In the genomic region with DNA sequence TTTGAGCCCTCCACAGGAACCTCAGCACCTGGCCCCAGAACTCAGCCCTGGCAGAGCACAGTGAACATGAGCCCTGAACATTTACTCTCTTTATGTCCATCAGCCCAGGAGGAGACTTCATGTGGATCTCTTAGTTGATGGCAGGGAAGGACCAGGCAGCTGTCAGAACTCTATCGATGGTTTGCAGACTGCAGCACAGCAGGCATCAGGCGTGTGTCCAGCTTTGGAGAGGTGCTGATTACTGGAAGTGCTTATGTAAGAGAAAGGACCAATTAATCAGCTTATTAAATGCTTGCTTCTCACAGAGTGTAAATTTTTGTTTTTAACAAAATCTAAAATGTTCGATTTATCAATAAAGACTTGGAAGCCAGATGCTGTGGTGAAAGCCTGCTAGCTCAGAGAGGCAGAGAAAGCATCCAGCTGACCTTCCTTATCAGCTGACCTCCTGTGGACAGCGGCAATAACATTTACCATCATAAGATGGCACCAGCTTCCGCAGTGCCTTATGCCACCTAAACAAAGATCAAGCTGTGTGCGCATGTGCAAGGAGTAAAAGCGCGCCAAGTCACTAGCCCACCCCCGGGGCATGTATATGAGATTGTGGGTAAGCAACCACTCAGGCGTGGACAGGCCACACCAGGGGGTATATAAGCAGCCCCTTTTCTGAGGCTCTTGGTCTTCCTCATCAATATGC, we compare ENCODE assay signal across 15 mouse cellular contexts.
DNase-seq lines count a peak whose midpoint lies in the region; ATAC-seq and TF ChIP-seq lines count a peak whose summit lies in the region.
"Had no signal": no experiment of that assay in that cellular context is flagged by ENCODE, and none has a peak within 500 bp of the region (broad histone marks: within the 10 kb centered on the region; RNA-seq: fewer than 3 reads in every experiment).

No protein-coding gene starts in this region.

- H3K36me3 ChIP-seq in hindbrain, embryonic 16.5 days (ENCODE audit: control insufficient read depth, insufficient read depth, low read length) = no peaks in the 10 kb centered on the region
- no peaks in the 10 kb centered on the region for H3K36me3 ChIP-seq in hindbrain, embryonic 13.5 days
- H3K36me3 ChIP-seq in midbrain, embryonic 15.5 days (replicated peaks) = no peaks in the 10 kb centered on the region
- H3K36me3 ChIP-seq in midbrain, embryonic 10.5 days = no peaks in the 10 kb centered on the region
- H3K36me3 ChIP-seq in stomach, postnatal 0 days (ENCODE audit: control insufficient read depth, insufficient read depth, low read length) = no peaks in the 10 kb centered on the region
- H3K36me3 ChIP-seq: embryonic facial prominence, embryonic 13.5 days; kidney, embryonic 15.5 days; limb, embryonic 10.5 days; liver, embryonic 15.5 days had no signal

- H3K4me2 ChIP-seq in hindbrain, embryonic 16.5 days (ENCODE audit: low read length) = peak overlapping the region; percentile 15
- no peak overlapping the region for H3K4me2 ChIP-seq in hindbrain, embryonic 13.5 days
- peak overlapping the region; percentile 22; the same call in 1 of the 2 replicates for H3K4me2 ChIP-seq in midbrain, embryonic 15.5 days
- H3K4me2 ChIP-seq in stomach, postnatal 0 days (replicated peaks; ENCODE audit: low read depth) = no peak overlapping the region
- H3K4me2 ChIP-seq: embryonic facial prominence, embryonic 13.5 days; kidney, embryonic 15.5 days; liver, embryonic 15.5 days had no signal

- H3K4me3 ChIP-seq in hindbrain, embryonic 16.5 days (ENCODE audit: low read length) = no peak overlapping the region
- no peak overlapping the region for H3K4me3 ChIP-seq in hindbrain, embryonic 13.5 days
- H3K4me3 ChIP-seq in midbrain, embryonic 15.5 days = no peak overlapping the region
- no peak overlapping the region for H3K4me3 ChIP-seq in midbrain, embryonic 10.5 days
- no peak overlapping the region for H3K4me3 ChIP-seq in stomach, postnatal 0 days (ENCODE audit: low read depth, low read length)
- H3K4me3 ChIP-seq: embryonic facial prominence, embryonic 13.5 days; kidney, embryonic 15.5 days; limb, embryonic 10.5 days; liver, embryonic 15.5 days had no signal

- no peaks in the 10 kb centered on the region for H3K4me1 ChIP-seq in hindbrain, embryonic 16.5 days (ENCODE audit: control insufficient read depth, insufficient read depth, low read depth, low read length)
- H3K4me1 ChIP-seq in hindbrain, embryonic 13.5 days (replicated peaks) = no peaks in the 10 kb centered on the region
- H3K4me1 ChIP-seq in midbrain, embryonic 15.5 days = no peaks in the 10 kb centered on the region
- no peaks in the 10 kb centered on the region for H3K4me1 ChIP-seq in midbrain, embryonic 10.5 days
- no peaks in the 10 kb centered on the region for H3K4me1 ChIP-seq in stomach, postnatal 0 days (replicated peaks; ENCODE audit: control insufficient read depth, insufficient read depth)
- H3K4me1 ChIP-seq: embryonic facial prominence, embryonic 13.5 days; kidney, embryonic 15.5 days; liver, embryonic 15.5 days had no signal

- no peak for DNase-seq in midbrain, embryonic 10.5 days (ENCODE audit: low spot score)
- DNase-seq in cerebellum, postnatal 10 days = peak; percentile 69 to 78
- no peak for DNase-seq in frontal cortex, postnatal 25 days (ENCODE audit: low spot score in 2 of 2)
- no peak for DNase-seq in stomach, postnatal 0 days (ENCODE audit: low spot score)
- DNase-seq: adrenal gland, postnatal 25 days; heart, adult 18-20 months; right cerebral cortex, postnatal 25 days; thymus, adult 2 months had no signal

- no peak for TF ChIP-seq CTCF in stomach, postnatal 0 days (IDR thresholded peaks at IDR 0.05; ENCODE audit: low read depth)

- no peaks in the 10 kb centered on the region for H3K9me3 ChIP-seq in hindbrain, embryonic 16.5 days (ENCODE audit: control insufficient read depth, low read length)
- no peaks in the 10 kb centered on the region for H3K9me3 ChIP-seq in hindbrain, embryonic 13.5 days
- no peaks in the 10 kb centered on the region for H3K9me3 ChIP-seq in midbrain, embryonic 15.5 days
- H3K9me3 ChIP-seq in midbrain, embryonic 10.5 days (replicated peaks) = no peaks in the 10 kb centered on the region
- H3K9me3 ChIP-seq in stomach, postnatal 0 days (ENCODE audit: control insufficient read depth, low read length) = no peaks in the 10 kb centered on the region
- H3K9me3 ChIP-seq: embryonic facial prominence, embryonic 13.5 days; kidney, embryonic 15.5 days; limb, embryonic 10.5 days; liver, embryonic 15.5 days had no signal

- H3K27ac ChIP-seq in hindbrain, embryonic 16.5 days (ENCODE audit: low read depth, low read length) = no peak overlapping the region
- H3K27ac ChIP-seq in hindbrain, embryonic 13.5 days = no peak overlapping the region
- no peak overlapping the region for H3K27ac ChIP-seq in midbrain, embryonic 15.5 days
- no peak overlapping the region for H3K27ac ChIP-seq in midbrain, embryonic 10.5 days (replicated peaks)
- no peak overlapping the region for H3K27ac ChIP-seq in stomach, postnatal 0 days (replicated peaks)
- H3K27ac ChIP-seq: embryonic facial prominence, embryonic 13.5 days; kidney, embryonic 15.5 days; limb, embryonic 10.5 days; liver, embryonic 15.5 days had no signal

- no peaks in the 10 kb centered on the region for H3K27me3 ChIP-seq in hindbrain, embryonic 16.5 days (replicated peaks; ENCODE audit: control insufficient read depth, insufficient read depth, low read length)
- H3K27me3 ChIP-seq in hindbrain, embryonic 13.5 days = no peaks in the 10 kb centered on the region
- H3K27me3 ChIP-seq in midbrain, embryonic 15.5 days (replicated peaks) = no peaks in the 10 kb centered on the region
- H3K27me3 ChIP-seq in midbrain, embryonic 10.5 days (ENCODE audit: low read depth, poor library complexity, severe bottlenecking) = no peaks in the 10 kb centered on the region
- no peaks in the 10 kb centered on the region for H3K27me3 ChIP-seq in stomach, postnatal 0 days (ENCODE audit: control insufficient read depth, insufficient read depth, low read length)
- H3K27me3 ChIP-seq: embryonic facial prominence, embryonic 13.5 days; kidney, embryonic 15.5 days; liver, embryonic 15.5 days had no signal

- no peak for TF ChIP-seq EP300 in stomach, postnatal 0 days (optimal IDR thresholded peaks at IDR 0.05)

- 53% methylated on average over 10 of the region's 10 CpGs for WGBS in hindbrain, embryonic 16.5 days
- 67% methylated on average over 10 of the region's 10 CpGs for WGBS in hindbrain, embryonic 13.5 days
- WGBS in midbrain, embryonic 15.5 days = 48% methylated on average over 10 of the region's 10 CpGs
- 73% methylated on average over 10 of the region's 10 CpGs for WGBS in midbrain, embryonic 10.5 days
- 50% methylated on average over 10 of the region's 10 CpGs for WGBS in stomach, postnatal 0 days

- H3K9ac ChIP-seq in hindbrain, embryonic 16.5 days (ENCODE audit: low read depth, low read length) = no peak overlapping the region; the same call in 1 of the 2 replicates
- H3K9ac ChIP-seq in hindbrain, embryonic 13.5 days = no peak overlapping the region
- no peak overlapping the region for H3K9ac ChIP-seq in midbrain, embryonic 15.5 days
- no peak overlapping the region for H3K9ac ChIP-seq in stomach, postnatal 0 days (ENCODE audit: low read length)
- H3K9ac ChIP-seq: embryonic facial prominence, embryonic 13.5 days; kidney, embryonic 15.5 days; liver, embryonic 15.5 days had no signal

- peak; percentile 68; the same call in 1 of the 2 replicates for ATAC-seq in hindbrain, embryonic 16.5 days
- ATAC-seq in hindbrain, embryonic 13.5 days (ENCODE audit: low FRiP score) = no peak
- ATAC-seq in midbrain, embryonic 15.5 days (replicated peaks) = no peak
- no peak for ATAC-seq in stomach, postnatal 0 days (ENCODE audit: low FRiP score, low TSS enrichment)

Comparison
In these comparisons a context has a peak if more than half of its experiments do, and no peak if none do; other contexts are left out.
1. H3K4me2 ChIP-seq: peak in hindbrain, embryonic 16.5 days (single experiment) and midbrain, embryonic 15.5 days (single experiment); none in hindbrain, embryonic 13.5 days (single experiment) and stomach, postnatal 0 days (single experiment).
2. DNase-seq: peak in cerebellum, postnatal 10 days (2 of 2); none in midbrain, embryonic 10.5 days (single experiment), frontal cortex, postnatal 25 days (0 of 2) and stomach, postnatal 0 days (single experiment).